Mouse (Mus musculus): ENCODE measurements around the gene Pip4k2b. TPM values are rescaled to one million over a fixed set of nuclear protein-coding genes. Genes with fewer than 3 reads are reported as not detected.
"Not testable (repeated sequence)": the region's sequence is repeated elsewhere in the genome, so short reads cannot be mapped to it uniquely, and the experiment has no call there.

Gene Pip4k2b
- 10 to 100 TPM; 62.7 to 64.2 TPM for total RNA-seq (2021)
- long read RNA-seq, experiment 1, partial matches to known transcripts = 0 of 5 reads
- long read RNA-seq, experiment 1, other reads (novel, unspliced or antisense) = 5 of 5 reads
- long read RNA-seq, experiment 2, partial matches to known transcripts = 0 of 7 reads
- long read RNA-seq, experiment 2, other reads (novel, unspliced or antisense) = 7 of 7 reads

GRCm38 (mm10) chr11:97744063-97744717, at the start of gene Pip4k2b:
Pip4k2b (minus strand) TSS chr11:97744704.
- peak; percentile 43 to 68 for DNase-seq (ENCODE audit: low spot score in 2 of 2)

- no peak for DNase-seq (ENCODE audit: low spot score in 2 of 2)
Observed at GRCm38 (mm10) chr11:97793165-97793564, 48.7 kb upstream of the Pip4k2b start.

GRCm38 (mm10) chr11:97790778-97791438, 46.4 kb upstream of the Pip4k2b start:
- not testable (repeated sequence) for DNase-seq (ENCODE audit: low spot score in 2 of 2)

DNA sequence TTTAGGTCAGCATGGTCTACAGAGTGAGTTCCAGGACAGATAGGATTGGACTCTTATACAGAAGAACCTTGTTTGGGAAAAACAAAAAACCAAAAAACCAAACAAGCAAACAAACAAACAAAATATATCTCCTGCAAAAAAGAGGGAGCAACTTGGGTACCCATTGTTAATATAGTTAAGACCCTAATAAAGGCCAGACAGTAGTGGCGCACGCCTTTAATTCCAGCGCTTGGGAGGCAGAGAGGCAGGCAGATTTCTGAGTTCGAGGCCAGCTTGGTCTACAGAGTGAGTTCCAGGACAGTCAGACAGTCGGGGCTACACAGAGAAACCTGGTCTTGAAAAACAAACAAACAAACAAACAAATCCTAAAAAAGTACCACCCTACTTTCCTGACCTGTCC, 45.2 kb upstream of the Pip4k2b start:
- no peak for DNase-seq (ENCODE audit: low spot score in 2 of 2)

GRCm38 (mm10) chr11:97787961-97788360, 43.5 kb upstream of the Pip4k2b start:
- no peak for DNase-seq (ENCODE audit: low spot score in 2 of 2)

DNA sequence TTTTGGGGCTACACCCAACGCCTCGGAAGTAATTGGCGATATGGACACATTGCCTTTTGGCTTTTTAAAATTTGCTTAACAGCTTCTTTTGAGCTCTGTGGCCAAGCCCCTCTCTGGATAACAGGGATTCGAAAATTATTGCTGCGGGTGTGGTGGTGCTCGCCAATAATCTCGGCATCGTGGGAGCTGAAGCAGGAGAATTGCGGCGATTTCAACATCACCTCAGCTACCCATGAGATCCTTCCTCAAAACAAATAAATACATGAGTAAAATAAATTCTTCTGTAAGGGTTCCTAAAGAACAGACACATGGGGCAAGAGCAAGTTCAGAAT, 38.0 kb upstream of the Pip4k2b start:
- no peak for DNase-seq (ENCODE audit: low spot score in 2 of 2)

GRCm38 (mm10) chr11:97781832-97782563, 37.5 kb upstream of the Pip4k2b start, which contains the start of gene Rpl23:
Rpl23 (minus strand) TSS chr11:97782437.
- peak; percentile 99 to 100 for DNase-seq (ENCODE audit: low spot score in 2 of 2)

DNA sequence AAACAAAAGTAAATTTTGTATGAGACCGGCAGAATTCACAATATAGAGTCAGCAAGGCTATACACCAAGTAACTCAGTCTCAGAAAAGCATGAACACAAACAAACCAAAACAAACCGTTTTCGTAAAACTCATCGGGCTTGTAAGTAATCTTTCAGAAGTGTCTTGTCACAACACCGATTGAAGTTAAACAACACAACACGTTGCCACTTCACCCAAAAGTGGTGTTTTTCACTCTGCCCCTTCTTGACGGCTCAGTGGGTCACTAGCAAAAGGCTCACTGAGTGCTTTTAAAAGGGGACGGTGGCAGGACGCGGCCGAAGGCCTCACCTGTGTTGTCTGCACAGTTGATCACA, 37.0 kb upstream of the Pip4k2b start:
- DNase-seq (ENCODE audit: low spot score in 2 of 2) = no peak

DNA sequence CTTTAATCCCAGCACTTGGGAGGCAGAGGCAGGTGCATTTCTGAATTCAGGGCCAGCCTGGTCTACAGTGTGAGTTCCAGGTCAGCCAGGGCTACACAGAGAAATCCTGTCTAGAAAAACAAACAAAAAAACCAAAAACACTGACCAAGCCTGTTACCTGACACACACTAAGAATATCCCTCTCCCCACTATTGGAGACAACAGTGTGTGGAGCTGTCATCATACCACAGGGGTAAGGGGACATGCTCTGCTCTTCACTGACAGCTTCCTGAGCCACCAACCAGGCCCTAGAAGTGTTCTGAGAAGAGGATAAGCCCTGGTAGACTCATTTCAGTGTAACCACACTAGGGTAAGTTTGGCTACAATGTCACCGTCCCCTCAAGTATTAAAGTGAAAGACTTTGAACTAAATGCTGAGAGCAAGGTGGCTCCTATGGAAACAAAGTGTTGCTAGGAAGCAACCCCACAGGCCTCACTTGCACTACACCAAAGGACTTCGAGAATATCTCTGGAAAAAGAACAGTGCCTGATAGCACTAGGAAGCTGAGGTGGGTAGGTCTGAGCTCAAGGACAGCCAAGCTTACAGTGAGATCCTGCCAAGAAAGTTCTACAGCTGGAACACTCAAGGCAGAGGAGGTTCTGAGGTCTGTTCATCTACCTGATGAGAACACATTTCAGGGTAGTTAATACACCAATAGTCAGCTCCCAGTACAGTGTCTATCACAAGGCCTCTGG, 35.6 kb upstream of the Pip4k2b start:
- DNase-seq (ENCODE audit: low spot score in 2 of 2) = no peak

GRCm38 (mm10) chr11:97778918-97779317, 34.4 kb upstream of the Pip4k2b start:
- DNase-seq (ENCODE audit: low spot score in 2 of 2) = no peak

DNA sequence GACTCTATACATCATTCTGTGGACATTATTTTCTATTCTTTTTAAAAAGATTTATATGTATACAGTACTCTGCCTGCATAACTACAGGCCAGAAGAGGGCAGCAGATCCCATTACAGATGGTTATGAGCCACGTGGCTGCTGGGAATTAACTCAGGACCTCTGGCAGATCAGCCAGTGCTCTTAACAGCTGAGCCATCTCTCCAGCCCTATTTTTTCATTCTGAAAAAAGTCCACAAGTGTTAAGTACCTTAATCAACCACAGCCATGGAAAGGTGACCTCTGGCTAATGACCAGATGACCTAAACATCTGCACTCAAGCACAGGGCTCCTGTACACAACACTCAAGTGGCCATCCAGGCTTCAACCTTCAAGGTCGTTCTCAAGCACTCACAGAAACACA, 32.6 kb upstream of the Pip4k2b start:
- DNase-seq (ENCODE audit: low spot score in 2 of 2) = no peak

- DNase-seq (ENCODE audit: low spot score in 2 of 2) = no peak
Observed at GRCm38 (mm10) chr11:97776497-97777128, 32.1 kb upstream of the Pip4k2b start.

GRCm38 (mm10) chr11:97775808-97776496, 31.4 kb upstream of the Pip4k2b start, which contains the start of gene 1700001P01Rik:
1700001P01Rik (minus strand) TSS chr11:97775918.
- DNase-seq (ENCODE audit: low spot score in 2 of 2) = no peak

- no peak for DNase-seq (ENCODE audit: low spot score in 2 of 2)
Observed at GRCm38 (mm10) chr11:97775186-97775585, 30.7 kb upstream of the Pip4k2b start.

GRCm38 (mm10) chr11:97771410-97771809, 26.9 kb upstream of the Pip4k2b start:
- DNase-seq (ENCODE audit: low spot score in 2 of 2) = no peak

- DNase-seq (ENCODE audit: low spot score in 2 of 2) = no peak
Observed at GRCm38 (mm10) chr11:97769704-97770103, 25.2 kb upstream of the Pip4k2b start.

GRCm38 (mm10) chr11:97766154-97766881, 21.8 kb upstream of the Pip4k2b start, which contains the start of gene Cwc25:
Cwc25 (minus strand) TSS chr11:97766556.
- DNase-seq (ENCODE audit: low spot score in 2 of 2) = peak; percentile 85 to 93

DNA sequence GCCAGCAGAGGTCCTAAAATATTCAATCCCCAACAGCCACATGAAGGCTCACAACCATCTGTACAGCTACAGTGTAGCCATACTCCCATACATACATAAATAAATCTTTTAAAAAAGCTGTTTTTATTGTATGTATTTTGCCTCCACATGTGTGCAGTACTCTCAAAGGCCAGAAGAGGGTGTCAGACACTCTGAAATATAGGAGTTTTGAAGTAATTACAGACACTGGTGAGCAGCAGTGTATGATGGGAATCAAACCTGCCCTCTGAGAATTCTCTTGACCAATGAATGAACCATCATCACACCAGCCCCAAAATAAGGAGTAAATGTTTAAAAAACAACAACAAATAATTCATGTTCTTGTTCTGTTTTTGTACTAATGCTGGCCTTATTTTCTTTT, 17.1 kb upstream of the Pip4k2b start:
- DNase-seq (ENCODE audit: low spot score in 2 of 2) = no peak

GRCm38 (mm10) chr11:97758942-97759341, 14.4 kb upstream of the Pip4k2b start:
- no peak for DNase-seq (ENCODE audit: low spot score in 2 of 2)
